Mouse (Mus musculus): ENCODE measurements around the gene Tmem217.

- no peak for TF ChIP-seq CTCF (IDR thresholded peaks at IDR 0.05; ENCODE audit: borderline replicate concordance, extremely low read depth, insufficient read depth, insufficient read length)
- no peak for TF ChIP-seq POLR2A (IDR thresholded peaks at IDR 0.05; ENCODE audit: borderline replicate concordance, extremely low read depth, insufficient read depth, insufficient read length, poor library complexity, severe bottlenecking)
Observed at GRCm38 (mm10) chr17:29540426-29540825, 11.8 kb downstream of the Tmem217 start.

All from brain, embryonic 14.5 days (tissue).